Mouse (Mus musculus) lung, adult 2 months (tissue): ENCODE results near the gene Zc3hav1. TPM values are rescaled to one million over a fixed set of nuclear protein-coding genes. Genes with fewer than 3 reads are reported as not detected.

ENCODE experiments used
- DNase-seq: peaks from one replicate; pipeline ENCODE4 v3.0.0; 2022
- H3K4me1 ChIP-seq: fragments of 200-500 bp; 2 replicates; pipeline ENCODE4 v1.6.1; 2011; ENCODE audit warnings: low read length; ENCODE audit not compliant: control insufficient read depth, insufficient read depth
- H3K4me3 ChIP-seq: fragments of 200-500 bp; replicated peaks from 2 replicates; pipeline ENCODE3; 2011; ENCODE audit warnings: low read depth, mild to moderate bottlenecking, control low read depth, low read length; ENCODE audit errors: extremely low read depth
- CTCF ChIP-seq: fragments of 200-500 bp; IDR thresholded peaks from 2 replicates; pipeline ENCODE4 v1.5.1; 2011; ENCODE audit warnings: mild to moderate bottlenecking, low read length, control low read depth; ENCODE audit not compliant: insufficient read depth
- POLR2A ChIP-seq: fragments of 200-500 bp; IDR thresholded peaks from 2 replicates; pipeline ENCODE4 v1.6.1; 2011; ENCODE audit warnings: low read depth, mild to moderate bottlenecking, control low read depth, low read length, borderline replicate concordance; ENCODE audit errors: extremely low read depth
- WGBS: fragments of 180-500 bp; shearing (Covaris S2); methylation state at CpG from one replicate; pipeline ENCODE4 v1.1.7; 2018; 5-methylcytosine and 5-hydroxymethylcytosine counted together
- polyA plus RNA-seq: library from polyadenylated mRNA; depleted of rRNA; stranded (reverse); fragments of >200 nt; gene quantifications from 2 replicates; pipeline ENCODE4 v1.2.3, GENCODE M21; 2012

The Zc3hav1 gene
- polyA plus RNA-seq, 1 experiment = 24.6 TPM

- H3K4me3 ChIP-seq = peak overlapping the region; percentile 97
- DNase-seq = peak; percentile 12
- peaks cover 3% of the 10 kb centered on the region; the same call in 1 of the 2 replicates for H3K4me1 ChIP-seq
- no peak for TF ChIP-seq POLR2A
- TF ChIP-seq CTCF = no peak
- 1% methylated on average over 10 of the region's 10 CpGs for WGBS
These were observed 56.2 kb downstream of the Zc3hav1 start for GRCm38 (mm10) chr6:38298246-38298635.

GRCm38 (mm10) chr6:38297580-38298245, 56.7 kb downstream of the Zc3hav1 start:
- no peak overlapping the region for H3K4me3 ChIP-seq
- TF ChIP-seq POLR2A (no peak), CTCF (no peak)
- DNase-seq = no peak
- WGBS = 52% methylated on average over 12 of the region's 12 CpGs
- peaks cover 3% of the 10 kb centered on the region; the same call in 1 of the 2 replicates for H3K4me1 ChIP-seq

- TF ChIP-seq CTCF (no peak), POLR2A (no peak)
- 81% methylated on average over 3 of the region's 3 CpGs for WGBS
These were observed 60.7 kb downstream of the Zc3hav1 start for GRCm38 (mm10) chr6:38293708-38294107.

GRCm38 (mm10) chr6:38292871-38293646, 61.3 kb downstream of the Zc3hav1 start:
- 74% methylated on average over 11 of the region's 11 CpGs for WGBS

More at GRCm38 (mm10) chr6:38293708-38294107, 60.7 kb downstream of the Zc3hav1 start:
- H3K4me3 ChIP-seq = no peak overlapping the region
- DNase-seq = no peak
- H3K4me1 ChIP-seq = peaks cover 6% of the 10 kb centered on the region

DNA sequence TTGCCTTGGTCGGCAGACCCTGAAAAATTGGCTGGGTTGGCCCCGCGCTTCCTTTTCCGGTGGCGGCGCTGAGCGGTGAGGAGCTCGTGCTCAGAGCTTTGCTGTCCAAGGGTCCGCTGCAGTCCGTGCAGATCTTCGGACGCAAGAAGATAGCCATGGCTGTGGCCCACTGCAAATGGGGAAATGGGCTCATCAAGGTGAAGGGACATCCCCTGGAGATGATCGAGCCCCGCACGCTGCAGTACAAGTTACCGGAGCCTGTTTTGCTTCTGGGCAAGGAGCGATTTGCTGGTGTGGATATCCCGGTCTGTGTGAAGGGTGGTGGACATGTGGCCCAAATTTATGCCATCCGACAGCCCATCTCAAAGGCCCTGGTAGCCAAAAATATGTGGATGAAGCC, 70.0 kb downstream of the Zc3hav1 start:
- no peak for TF ChIP-seq CTCF
- no peak for TF ChIP-seq POLR2A
- 98% methylated on average over 19 of the region's 19 CpGs for WGBS
- H3K4me1 ChIP-seq = no peaks in the 10 kb centered on the region
- DNase-seq = no peak
- H3K4me3 ChIP-seq = no peak overlapping the region

More at GRCm38 (mm10) chr6:38292871-38293646, 61.3 kb downstream of the Zc3hav1 start:
- no peak for TF ChIP-seq POLR2A
- no peak for TF ChIP-seq CTCF
- H3K4me1 ChIP-seq = peaks cover 2% of the 10 kb centered on the region
- no peak for DNase-seq
- H3K4me3 ChIP-seq = no peak overlapping the region

DNA sequence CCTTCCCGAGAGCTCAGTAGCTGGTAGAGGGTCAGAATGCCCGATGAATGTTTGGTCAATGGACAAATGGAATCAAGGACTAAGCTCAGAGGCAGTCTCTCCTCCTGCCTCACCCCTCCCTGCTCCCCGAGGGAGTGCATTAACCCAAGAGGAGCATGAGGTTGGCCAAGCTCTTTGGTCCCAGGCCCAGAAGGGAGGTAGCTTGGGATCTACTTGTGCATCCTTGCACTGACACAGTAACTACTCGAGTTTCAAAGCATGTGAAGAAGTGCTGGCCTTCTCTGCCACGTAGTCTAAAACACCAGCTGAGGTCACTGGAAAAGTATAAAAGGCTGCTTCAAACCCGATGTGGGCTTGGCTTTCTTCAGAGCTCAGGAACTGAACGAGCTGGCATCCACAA, 89.9 kb downstream of the Zc3hav1 start:
- H3K4me1 ChIP-seq = no peaks in the 10 kb centered on the region
- DNase-seq = no peak
- no peak overlapping the region for H3K4me3 ChIP-seq
- TF ChIP-seq CTCF = no peak
- TF ChIP-seq POLR2A = no peak
- WGBS = 61% methylated on average over 7 of the region's 7 CpGs

- Histone ChIP-seq H3K4me1 (no peaks in the 10 kb centered on the region), H3K4me3 (no peak overlapping the region)
- no peak for DNase-seq
- TF ChIP-seq CTCF (no peak), POLR2A (no peak)
- 60% methylated on average over 5 of the region's 5 CpGs for WGBS
These were observed 90.8 kb downstream of the Zc3hav1 start for GRCm38 (mm10) chr6:38263393-38264159.

- no peak for DNase-seq
- H3K4me3 ChIP-seq = no peak overlapping the region
- no peaks in the 10 kb centered on the region for H3K4me1 ChIP-seq
- 68% methylated on average over 4 of the region's 4 CpGs for WGBS
- TF ChIP-seq POLR2A = no peak
- TF ChIP-seq CTCF = no peak
These were observed 92.5 kb downstream of the Zc3hav1 start for GRCm38 (mm10) chr6:38261877-38262276.

GRCm38 (mm10) chr6:38257506-38257905, 96.9 kb downstream of the Zc3hav1 start:
- no peak for DNase-seq
- H3K4me3 ChIP-seq = no peak overlapping the region
- no peak for TF ChIP-seq POLR2A
- no peak for TF ChIP-seq CTCF
- peaks cover 6% of the 10 kb centered on the region; the same call in 1 of the 2 replicates for H3K4me1 ChIP-seq
- 98% methylated on average over 8 of the region's 8 CpGs for WGBS
